Comparison of ENCODE assay signal across 8 mouse cellular contexts in genomic region chr7:12897655-12898410, GRCm38 (mm10). TPM values are rescaled to one million over a fixed set of nuclear protein-coding genes. Genes with fewer than 3 reads are reported as not detected.
A peak's percentile ranks its signal among the peaks of the same experiment; 100 is the strongest.
DNase-seq lines count a peak whose midpoint lies in the region; ATAC-seq and TF ChIP-seq lines count a peak whose summit lies in the region.

Gene Zscan22 (plus strand): TSS chr7:12897815.

- ATAC-seq in forebrain, embryonic 12.5 days (ENCODE audit: low FRiP score) = peak; percentile 98
- peak; percentile 100 for ATAC-seq in heart, postnatal 0 days (ENCODE audit: insufficient read depth, low read depth)
- ATAC-seq in liver, embryonic 16.5 days (ENCODE audit: low read depth) = peak; percentile 100
- ATAC-seq in neural tube, embryonic 13.5 days (ENCODE audit: low read depth) = peak; percentile 98

- H3K36me3 ChIP-seq in E14TG2a.4 (ENCODE audit: insufficient read depth, low read length) = peaks cover 20% of the 10 kb centered on the region
- no peaks in the 10 kb centered on the region for H3K36me3 ChIP-seq in forebrain, embryonic 12.5 days (replicated peaks)
- peaks cover 4% of the 10 kb centered on the region; the same call in 1 of the 2 replicates for H3K36me3 ChIP-seq in heart, postnatal 0 days (replicated peaks; ENCODE audit: control insufficient read depth, insufficient read depth, low read length)
- H3K36me3 ChIP-seq in liver, embryonic 16.5 days (ENCODE audit: control insufficient read depth, insufficient read depth) = no peaks in the 10 kb centered on the region
- H3K36me3 ChIP-seq in neural tube, embryonic 13.5 days = peaks cover 5% of the 10 kb centered on the region; the same call in 1 of the 2 replicates
- H3K36me3 ChIP-seq in testis, adult 2 months (ENCODE audit: control insufficient read depth, insufficient read depth, low read length) = no peaks in the 10 kb centered on the region

- TF ChIP-seq CTCF in E14TG2a.4 (conservative IDR thresholded peaks at IDR 0.05; ENCODE audit: low read length) = no peak
- TF ChIP-seq CTCF in heart, postnatal 0 days (IDR thresholded peaks at IDR 0.05; ENCODE audit: low read depth) = no peak
- TF ChIP-seq CTCF in testis, adult 2 months (IDR thresholded peaks at IDR 0.05; ENCODE audit: control insufficient read depth, insufficient read depth, insufficient replicate concordance, low read depth, low read length) = peak; percentile 6; the same call in 1 of the 2 replicates

- H3K9me3 ChIP-seq in E14TG2a.4 (ENCODE audit: low read length) = no peaks in the 10 kb centered on the region
- no peaks in the 10 kb centered on the region for H3K9me3 ChIP-seq in forebrain, embryonic 12.5 days
- H3K9me3 ChIP-seq in heart, postnatal 0 days (replicated peaks; ENCODE audit: control insufficient read depth, low read length) = no peaks in the 10 kb centered on the region
- H3K9me3 ChIP-seq in liver, embryonic 16.5 days (replicated peaks; ENCODE audit: control insufficient read depth, low read length) = no peaks in the 10 kb centered on the region
- no peaks in the 10 kb centered on the region for H3K9me3 ChIP-seq in neural tube, embryonic 13.5 days

- H3K9ac ChIP-seq in forebrain, embryonic 12.5 days = peak within 1 kb of the TSS; percentile 61
- H3K9ac ChIP-seq in heart, postnatal 0 days (replicated peaks; ENCODE audit: low read depth, low read length) = peak within 1 kb of the TSS; percentile 58
- H3K9ac ChIP-seq in liver, embryonic 16.5 days (ENCODE audit: low read depth, low read length) = peak within 1 kb of the TSS; percentile 53
- peak within 1 kb of the TSS; percentile 71 for H3K9ac ChIP-seq in neural tube, embryonic 13.5 days

- peak; percentile 84 for TF ChIP-seq POLR2A in testis, adult 2 months (IDR thresholded peaks at IDR 0.05; ENCODE audit: control insufficient read depth, low read depth, low read length)

- no peak within 1 kb of the TSS for H3K27ac ChIP-seq in forebrain, embryonic 12.5 days
- H3K27ac ChIP-seq in heart, postnatal 0 days (ENCODE audit: low read depth) = peak within 1 kb of the TSS; percentile 62
- H3K27ac ChIP-seq in liver, embryonic 16.5 days (ENCODE audit: low read length) = no peak within 1 kb of the TSS
- H3K27ac ChIP-seq in neural tube, embryonic 13.5 days (replicated peaks) = peak within 1 kb of the TSS; percentile 39; the same call in 1 of the 2 replicates
- peak within 1 kb of the TSS; percentile 65 for H3K27ac ChIP-seq in testis, adult 2 months (ENCODE audit: control insufficient read depth, insufficient read depth, low read depth, low read length)

- 8% methylated on average over 36 of the region's 36 CpGs for WGBS in forebrain, embryonic 12.5 days
- 5% methylated on average over 36 of the region's 36 CpGs for WGBS in heart, postnatal 0 days
- 4% methylated on average over 36 of the region's 36 CpGs for WGBS in liver, embryonic 16.5 days (ENCODE audit: insufficient replicate concordance)
- WGBS in neural tube, embryonic 13.5 days = 8% methylated on average over 36 of the region's 36 CpGs

- H3K4me2 ChIP-seq in forebrain, embryonic 12.5 days = peak within 1 kb of the TSS; percentile 54
- H3K4me2 ChIP-seq in heart, postnatal 0 days (ENCODE audit: low read depth, low read length) = peak within 1 kb of the TSS; percentile 66
- peak within 1 kb of the TSS; percentile 40 for H3K4me2 ChIP-seq in liver, embryonic 16.5 days (ENCODE audit: low read depth, low read length)
- peak within 1 kb of the TSS; percentile 57 for H3K4me2 ChIP-seq in neural tube, embryonic 13.5 days

- peaks cover 21% of the 10 kb centered on the region for H3K4me1 ChIP-seq in E14TG2a.4 (replicated peaks; ENCODE audit: low read depth, low read length)
- H3K4me1 ChIP-seq in forebrain, embryonic 12.5 days = peaks cover 8% of the 10 kb centered on the region
- peaks cover 7% of the 10 kb centered on the region for H3K4me1 ChIP-seq in heart, postnatal 0 days (ENCODE audit: control insufficient read depth, insufficient read depth)
- H3K4me1 ChIP-seq in liver, embryonic 16.5 days (ENCODE audit: control insufficient read depth, low read depth, low read length) = peaks cover 8% of the 10 kb centered on the region
- peaks cover 15% of the 10 kb centered on the region for H3K4me1 ChIP-seq in neural tube, embryonic 13.5 days (replicated peaks)
- H3K4me1 ChIP-seq in testis, adult 2 months (ENCODE audit: control insufficient read depth, insufficient read depth, low read length) = peaks cover 5% of the 10 kb centered on the region

- no peaks in the 10 kb centered on the region for H3K27me3 ChIP-seq in E14TG2a.4 (ENCODE audit: insufficient read depth, low read length)
- no peaks in the 10 kb centered on the region for H3K27me3 ChIP-seq in forebrain, embryonic 12.5 days
- no peaks in the 10 kb centered on the region for H3K27me3 ChIP-seq in heart, postnatal 0 days (ENCODE audit: control insufficient read depth, insufficient read depth, low read length)
- no peaks in the 10 kb centered on the region for H3K27me3 ChIP-seq in liver, embryonic 16.5 days (ENCODE audit: control insufficient read depth, insufficient read depth, low read depth, low read length)
- no peaks in the 10 kb centered on the region for H3K27me3 ChIP-seq in neural tube, embryonic 13.5 days
- no peaks in the 10 kb centered on the region for H3K27me3 ChIP-seq in testis, adult 2 months (ENCODE audit: control insufficient read depth, insufficient read depth, low read length)

- no peak for TF ChIP-seq EP300 in heart, postnatal 0 days (IDR thresholded peaks at IDR 0.05; ENCODE audit: low read depth)

- H3K4me3 ChIP-seq in E14TG2a.4 (replicated peaks; ENCODE audit: low read length) = peak within 1 kb of the TSS; percentile 93
- H3K4me3 ChIP-seq in forebrain, embryonic 12.5 days (replicated peaks) = peak within 1 kb of the TSS; percentile 61
- H3K4me3 ChIP-seq in heart, postnatal 0 days (ENCODE audit: low read depth, low read length) = peak within 1 kb of the TSS; percentile 77
- H3K4me3 ChIP-seq in liver, embryonic 16.5 days (ENCODE audit: low read depth, low read length) = peak within 1 kb of the TSS; percentile 75
- H3K4me3 ChIP-seq in neural tube, embryonic 13.5 days = peak within 1 kb of the TSS; percentile 61
- H3K4me3 ChIP-seq in testis, adult 2 months (ENCODE audit: control insufficient read depth, low read depth, low read length) = peak within 1 kb of the TSS; percentile 90

- peak; percentile 83 for DNase-seq in c-Kit-positive CD71-positive TER-119-positive erythroid progenitor cells, embryonic 14.5 days (ENCODE audit: low spot score)
- DNase-seq in heart, postnatal 0 days (ENCODE audit: low spot score) = peak; percentile 95
- DNase-seq in kidney, postnatal 4 days = peak; percentile 89 to 94

RNA-seq across cellular contexts. Expression of gene Zscan22, which starts in this region (rescaled TPM):
- polyA plus RNA-seq in forebrain, embryonic 12.5 days (2016; fragmentation: Nextera tagmentation; extraction: Ambion mirVana) = 13.8 and 15.8 TPM in 2 replicates
- total RNA-seq in heart, postnatal 0 days (2014; rRNA removed; ENCODE audit: low replicate concordance) = 1.3 and 3.5 TPM in 2 replicates
- polyA plus RNA-seq in heart, postnatal 0 days (2015; fragmentation: Nextera tagmentation; extraction: Ambion mirVana) = 4.4 and 4.6 TPM in 2 replicates
- 3.3 and 3.9 TPM in 2 replicates for polyA plus RNA-seq in liver, embryonic 16.5 days (2015; fragmentation: Nextera tagmentation; extraction: Ambion mirVana)
- 12.6 and 14.0 TPM in 2 replicates for polyA plus RNA-seq in neural tube, embryonic 13.5 days (2015; fragmentation: Nextera tagmentation; extraction: Ambion mirVana)
- polyA plus RNA-seq in testis, adult 2 months (2012; rRNA removed) = 19.0 and 20.7 TPM in 2 replicates

Comparison
In these comparisons a context has a peak if more than half of its experiments do, and no peak if none do; other contexts are left out.
1. H3K27ac ChIP-seq: peak in heart, postnatal 0 days (single experiment), neural tube, embryonic 13.5 days (single experiment) and testis, adult 2 months (single experiment); none in forebrain, embryonic 12.5 days (single experiment) and liver, embryonic 16.5 days (single experiment).
2. Peak in every context shown above with its lines, with median percentiles within 50 percentile points of each other: H3K4me3 ChIP-seq, DNase-seq, ATAC-seq, H3K4me2 ChIP-seq and H3K9ac ChIP-seq.